Mouse (Mus musculus) frontal cortex, adult (tissue): ENCODE results near the gene Ctnna3.
"Not testable (repeated sequence)": the region's sequence is repeated elsewhere in the genome, so short reads cannot be mapped to it uniquely, and the experiment has no call there.

ENCODE experiments used
- ATAC-seq: cut with Nextera tagmentation; 2 replicates; pipeline ENCODE4 v1.9.2; 2017; ENCODE audit warnings: mild to moderate bottlenecking, moderate library complexity, mixed read lengths; ENCODE audit not compliant: low TSS enrichment

Ctnna3 gene

DNA sequence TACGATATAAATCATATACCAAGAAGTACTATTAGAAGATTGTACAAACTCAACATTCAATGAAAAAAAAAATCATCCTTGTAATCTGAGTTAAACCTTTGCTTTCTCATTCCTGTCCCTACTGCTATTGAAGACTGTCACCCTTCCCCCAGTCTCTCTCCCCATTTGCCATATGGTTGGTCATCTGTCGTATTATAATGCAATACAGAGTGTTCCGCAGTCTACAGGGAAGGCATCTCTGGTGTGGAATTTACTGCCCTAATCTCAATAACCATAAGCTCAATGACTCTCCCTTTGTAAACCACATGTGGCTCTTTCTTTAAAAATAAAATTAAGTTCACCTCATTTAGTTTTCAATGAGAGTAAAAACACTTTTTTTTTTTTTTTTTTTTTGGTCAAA lies 1113.7 kb downstream of the Ctnna3 start:
- no peak for ATAC-seq

GRCm38 (mm10) chr10:64544389-64544788 lies 1114.5 kb downstream of the Ctnna3 start:
- ATAC-seq = no peak

DNA sequence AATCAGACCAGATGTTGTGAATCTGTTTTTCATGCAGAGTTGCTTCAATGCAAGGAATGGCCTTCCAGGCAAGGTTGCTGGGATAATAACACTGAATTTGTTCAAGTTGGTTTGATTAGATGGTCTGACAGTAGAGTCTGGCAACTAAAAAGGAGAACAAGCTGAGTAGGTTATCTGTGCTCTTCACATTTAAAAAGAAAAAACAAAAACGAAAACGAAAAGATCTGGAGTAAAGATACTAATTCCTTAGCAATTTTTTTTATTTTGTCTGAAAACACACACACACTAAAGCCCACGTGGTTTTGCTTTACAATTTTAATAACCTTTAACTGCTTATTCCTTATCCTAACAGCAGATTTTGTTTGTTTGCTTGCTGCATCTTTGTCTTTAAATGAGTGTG lies 1141.4 kb downstream of the Ctnna3 start:
- ATAC-seq = no peak

DNA sequence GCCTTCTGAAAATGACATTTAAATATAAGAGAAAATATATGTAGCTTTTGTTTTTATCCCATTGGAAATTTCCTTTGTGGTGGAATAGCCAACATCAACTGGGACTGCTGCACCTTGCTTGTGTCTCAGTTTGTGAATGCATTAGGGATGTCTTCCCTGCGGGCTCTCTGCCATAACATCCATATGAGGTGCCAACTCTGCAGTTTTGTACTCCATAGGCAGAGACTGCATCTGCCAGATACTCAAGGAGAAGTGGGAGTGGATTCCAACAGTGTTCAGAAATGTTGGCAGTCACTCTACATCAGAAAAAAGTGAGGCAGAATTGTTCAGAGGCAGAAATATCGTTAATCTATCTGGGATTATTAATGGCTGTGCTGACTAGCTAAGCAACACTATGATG lies 1158.2 kb downstream of the Ctnna3 start:
- peak; percentile 100 for ATAC-seq

GRCm38 (mm10) chr10:64636760-64637159 lies 1206.9 kb downstream of the Ctnna3 start:
- no peak for ATAC-seq

- no peak for ATAC-seq
Measured at GRCm38 (mm10) chr10:64639061-64639460, 1209.2 kb downstream of the Ctnna3 start.

GRCm38 (mm10) chr10:64641093-64641492 lies 1211.2 kb downstream of the Ctnna3 start:
- no peak for ATAC-seq

DNA sequence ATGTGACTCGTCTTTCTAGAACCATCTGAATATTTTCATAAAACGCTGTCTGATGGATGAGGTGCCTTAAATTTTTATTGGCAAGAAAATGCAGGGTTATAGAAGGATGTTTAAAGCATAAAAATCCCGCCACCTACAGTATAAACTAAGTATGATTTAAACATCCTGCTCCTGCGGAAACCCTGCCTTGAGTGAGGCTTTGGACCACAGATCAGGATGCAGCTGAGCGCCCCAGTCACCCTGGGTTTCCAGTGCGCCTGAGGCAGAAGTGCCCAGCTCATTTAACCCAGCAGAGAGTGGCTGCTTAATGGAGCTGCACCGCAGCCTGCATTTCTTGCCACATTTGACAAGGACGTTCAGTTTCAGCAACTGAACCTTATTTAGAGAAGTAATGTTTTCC lies 1211.7 kb downstream of the Ctnna3 start:
- ATAC-seq = peak; percentile 69

DNA sequence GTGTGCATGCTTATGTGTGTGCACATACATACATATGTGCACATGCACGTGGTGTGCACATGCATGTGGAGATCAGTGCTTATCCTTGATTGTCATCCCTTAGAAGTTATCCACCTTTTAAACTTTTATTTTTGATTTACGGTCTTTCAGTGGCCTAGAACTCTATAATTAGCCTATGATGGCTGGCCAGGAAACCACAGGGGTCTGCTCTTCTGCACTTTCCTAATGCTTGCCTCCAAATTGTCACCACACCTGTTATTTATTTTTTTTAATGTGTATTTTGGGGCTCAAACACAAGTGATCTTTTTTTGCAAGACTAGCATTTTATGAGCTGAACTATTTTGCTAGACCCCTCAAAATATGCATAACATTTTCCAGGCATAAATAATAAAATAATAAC lies 1214.1 kb downstream of the Ctnna3 start:
- no peak for ATAC-seq

DNA sequence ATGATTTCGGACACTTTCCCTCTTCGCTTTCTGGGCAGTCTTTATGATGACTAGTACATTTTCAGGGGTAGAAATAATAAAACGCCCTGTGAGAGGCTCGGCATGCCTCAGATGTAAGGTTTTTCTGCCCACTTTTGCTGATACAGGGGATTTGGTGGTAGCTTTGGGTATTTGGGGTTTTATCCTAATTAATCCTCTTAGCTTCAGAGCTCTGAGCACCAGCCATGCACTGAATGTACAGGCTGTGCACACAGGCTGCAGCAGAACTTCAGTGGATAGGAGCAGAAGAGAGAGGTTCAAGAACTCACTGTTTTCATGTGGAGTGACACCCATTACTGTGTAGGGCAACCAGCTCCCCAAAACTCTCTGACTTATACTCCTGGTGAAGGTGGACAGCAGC lies 1231.3 kb downstream of the Ctnna3 start:
- ATAC-seq = no peak

DNA sequence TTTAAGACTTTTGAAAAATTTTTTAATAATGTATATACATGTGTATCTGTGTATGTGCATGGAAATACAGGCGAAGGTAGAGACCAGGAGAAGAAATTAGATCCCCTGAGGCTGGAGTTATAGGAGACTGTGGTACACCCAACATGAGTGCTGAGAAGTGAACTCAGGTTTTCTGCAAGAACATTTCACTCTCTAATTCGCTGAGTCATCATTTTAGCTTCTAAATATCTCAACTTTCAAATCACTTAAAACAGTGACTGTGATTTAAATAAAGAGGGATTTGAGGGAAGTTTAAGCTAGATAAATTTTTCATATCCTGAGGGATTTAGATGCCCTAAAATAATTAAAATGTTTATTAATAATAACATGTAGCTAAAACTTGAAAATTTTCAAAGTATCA lies 1241.6 kb downstream of the Ctnna3 start:
- no peak for ATAC-seq

- ATAC-seq = no peak
Measured at GRCm38 (mm10) chr10:64675796-64676195, 1245.9 kb downstream of the Ctnna3 start.

- ATAC-seq = no peak
Measured at GRCm38 (mm10) chr10:64710017-64710416, 1280.1 kb downstream of the Ctnna3 start.

DNA sequence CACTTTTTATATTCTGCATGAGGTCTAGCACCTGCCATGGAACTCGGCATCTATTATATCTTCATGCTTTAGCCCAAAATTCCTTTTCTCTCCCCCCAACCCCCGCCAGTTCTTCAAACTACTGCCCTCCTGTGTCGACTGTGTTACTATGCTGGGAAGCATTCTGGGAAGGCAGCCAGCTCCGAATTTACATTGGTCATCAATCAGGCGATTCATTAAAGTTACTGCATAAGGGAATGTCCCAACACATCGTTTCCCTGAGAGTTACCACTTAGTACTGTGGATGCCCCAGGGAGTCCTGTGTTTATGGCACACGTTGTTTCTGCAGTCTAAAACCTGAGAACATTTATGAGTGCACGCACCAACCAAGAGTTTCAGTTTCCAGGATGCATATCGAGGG lies 1288.1 kb downstream of the Ctnna3 start:
- peak; percentile 34 for ATAC-seq

- ATAC-seq = no peak
Measured at GRCm38 (mm10) chr10:64735692-64736091, 1305.8 kb downstream of the Ctnna3 start.

DNA sequence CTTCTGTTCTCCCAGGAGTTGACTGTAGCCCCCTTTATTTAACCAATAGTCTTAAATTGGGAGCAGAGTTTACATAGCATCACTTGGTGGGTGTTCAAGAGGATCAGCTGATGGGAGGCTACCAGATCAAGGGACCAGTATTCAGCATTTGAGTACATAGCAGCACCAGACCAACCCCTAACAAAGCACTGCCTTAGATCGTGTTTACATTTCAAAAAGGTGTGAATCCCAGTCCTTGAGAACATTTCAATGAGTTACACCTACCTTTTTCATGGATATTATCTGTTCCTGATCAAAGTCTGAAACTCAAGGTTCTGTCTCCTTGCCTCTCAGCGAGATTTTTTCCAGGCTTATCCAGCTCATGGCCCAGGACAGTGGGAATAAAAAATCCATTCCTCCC lies 1306.7 kb downstream of the Ctnna3 start:
- no peak for ATAC-seq

GRCm38 (mm10) chr10:64741721-64742120 lies 1311.8 kb downstream of the Ctnna3 start:
- not testable (repeated sequence) for ATAC-seq

- ATAC-seq = not testable (repeated sequence)
Measured at GRCm38 (mm10) chr10:64744099-64744498, 1314.2 kb downstream of the Ctnna3 start.

DNA sequence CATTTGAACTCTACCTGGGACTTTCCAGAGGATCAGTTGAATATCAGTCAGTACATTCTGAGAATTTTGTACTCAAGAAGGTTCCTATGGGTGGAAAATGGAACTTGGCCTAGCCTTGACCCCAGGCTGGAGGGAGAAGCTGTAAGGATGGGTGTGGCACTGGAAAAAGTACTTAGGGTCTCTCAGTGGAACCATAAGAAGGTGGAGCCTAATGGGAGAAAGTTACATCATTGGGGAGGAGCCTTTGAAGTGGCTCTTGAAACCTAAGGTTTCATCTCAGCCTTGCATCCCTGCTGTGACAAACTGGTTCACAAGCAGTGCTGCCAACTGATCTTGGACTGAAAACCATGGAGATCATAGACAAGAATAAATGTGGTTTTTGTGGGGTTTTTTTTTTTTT lies 1318.8 kb downstream of the Ctnna3 start:
- no peak for ATAC-seq

DNA sequence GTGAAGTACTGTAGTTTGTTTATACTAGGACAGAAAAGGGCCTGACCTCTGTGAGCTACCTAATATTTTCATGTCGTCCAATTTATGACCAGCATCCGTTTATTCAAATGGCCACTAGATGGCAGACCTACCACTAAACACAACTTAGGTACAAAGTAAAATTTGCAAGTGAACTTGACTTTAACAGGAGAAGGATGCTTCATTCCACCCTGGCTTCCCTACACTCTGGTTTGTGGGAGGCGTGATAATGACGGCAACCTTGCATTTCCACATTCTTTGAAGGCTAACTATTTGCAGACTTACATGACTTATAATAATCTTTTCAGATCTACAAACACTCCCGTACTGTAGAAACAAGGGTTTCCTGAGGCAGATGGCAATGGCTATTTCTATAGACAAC lies 1320.9 kb downstream of the Ctnna3 start:
- ATAC-seq = peak; percentile 96

DNA sequence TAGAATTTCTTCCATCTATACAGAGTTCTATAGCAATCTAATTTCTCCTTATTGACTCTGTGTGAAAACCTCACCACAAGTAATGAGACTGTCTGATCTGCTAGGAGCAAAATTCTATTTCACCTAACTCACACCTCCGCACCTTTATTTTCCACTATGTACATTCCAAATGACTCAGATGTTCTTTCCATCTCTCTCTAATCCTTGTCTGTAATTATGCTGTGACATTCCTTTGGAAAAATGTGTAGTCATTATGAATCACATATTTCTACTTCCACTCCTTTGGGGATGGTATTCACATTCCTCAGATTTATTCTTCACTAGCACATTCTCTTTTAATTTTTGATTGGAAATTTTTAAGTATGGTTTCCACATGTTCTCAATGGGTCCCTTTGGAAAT lies 1406.4 kb downstream of the Ctnna3 start:
- peak; percentile 38; the same call in 1 of the 2 replicates for ATAC-seq

DNA sequence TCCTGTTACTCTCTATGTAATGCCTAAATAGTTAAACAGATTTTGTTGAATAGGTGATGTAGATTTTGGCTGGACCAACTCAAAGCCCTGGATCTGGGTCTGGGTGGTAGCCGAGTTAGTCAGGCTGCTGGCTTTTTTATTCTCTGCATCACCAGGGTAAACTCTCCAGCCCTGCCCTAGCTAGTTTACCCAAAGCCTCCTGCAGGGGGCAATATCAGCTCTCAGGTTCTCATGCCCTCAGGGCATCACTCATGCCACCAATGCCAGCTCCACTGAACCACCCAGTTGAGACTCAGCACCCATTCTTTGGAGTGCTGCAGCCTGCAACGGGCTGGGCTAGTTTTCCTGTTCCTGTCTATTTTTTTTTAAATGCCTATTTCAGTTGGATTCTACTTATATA lies 1431.5 kb downstream of the Ctnna3 start:
- ATAC-seq = peak; percentile 65

- ATAC-seq = no peak
Measured at GRCm38 (mm10) chr10:64870888-64871287, 1441.0 kb downstream of the Ctnna3 start.

- ATAC-seq = no peak
Measured at GRCm38 (mm10) chr10:64876506-64876905, 1446.6 kb downstream of the Ctnna3 start.

GRCm38 (mm10) chr10:64879860-64880259 lies 1450.0 kb downstream of the Ctnna3 start:
- ATAC-seq = no peak
